Mouse (Mus musculus): ENCODE results near the gene 4930470P17Rik. TPM values are rescaled to one million over a fixed set of nuclear protein-coding genes. Genes with fewer than 3 reads are reported as not detected.

4930470P17Rik gene
- total and polyA plus RNA-seq, 3 experiments = not detected

GRCm38 (mm10) chr2:170545745-170546144 is 56.1 kb downstream of the 4930470P17Rik start:
- no peak overlapping the region for H3K4me2 ChIP-seq (ENCODE audit: insufficient read depth, low read depth, poor library complexity, severe bottlenecking)
- in situ Hi-C loops (cut with MboI; ENCODE audit: low pct_ligation_motif_present, low pct_unique_long_range_greater_than_20kb, low sequenced_read_pairs) = no loop called here
- no peaks in the 10 kb centered on the region for H3K79me2 ChIP-seq (replicated peaks; ENCODE audit: control insufficient read depth, extremely low read depth, insufficient read depth, poor library complexity, severe bottlenecking)
- no peak overlapping the region for H3K27ac ChIP-seq (ENCODE audit: insufficient read depth, low read depth)
- H3K9me3 ChIP-seq (replicated peaks; ENCODE audit: low read length) = peaks cover 55% of the 10 kb centered on the region
- no peak for DNase-seq (ENCODE audit: extremely low read depth)
- dilution Hi-C loops (cut with MboI; ENCODE audit: extremely low pct_ligation_motif_present, extremely low pct_unique_long_range_greater_than_20kb, low sequenced_read_pairs) = no loop called here
- no peak overlapping the region for H3K9ac ChIP-seq (ENCODE audit: insufficient read depth, low read depth)
- no peak overlapping the region for H3K4me3 ChIP-seq (replicated peaks in 1 of 3; ENCODE audit: low read depth in 2 of 3, low read length in 2 of 3, poor library complexity in 1 of 3)
- H3K27me3 ChIP-seq (replicated peaks) = no peaks in the 10 kb centered on the region
- H3K4me1 ChIP-seq (ENCODE audit: control insufficient read depth in 1 of 2, insufficient read depth in 2 of 2) = no peaks in the 10 kb centered on the region
- no peaks in the 10 kb centered on the region for H3K36me3 ChIP-seq (replicated peaks in 1 of 2; ENCODE audit: control insufficient read depth in 1 of 2, insufficient read depth in 1 of 2, low read length in 1 of 2)
- TF ChIP-seq CHD2 (IDR thresholded peaks at IDR 0.05; ENCODE audit: low read length) (no peak), HCFC1 (IDR thresholded peaks at IDR 0.05; ENCODE audit: low read depth, low read length) (no peak), MYC (IDR thresholded peaks at IDR 0.05; ENCODE audit: low read depth, low read length) (no peak), MAZ (IDR thresholded peaks at IDR 0.05; ENCODE audit: low read depth, low read length) (no peak), POLR2A (IDR thresholded peaks at IDR 0.05; ENCODE audit: low read depth, low read length) (no peak), USF1 (IDR thresholded peaks at IDR 0.05; ENCODE audit: low read depth, low read length) (no peak), NELFE (IDR thresholded peaks at IDR 0.05; ENCODE audit: low read depth, low read length) (no peak), RCOR1 (conservative IDR thresholded peaks at IDR 0.05; ENCODE audit: low read depth, low read length) (no peak), SIN3A (IDR thresholded peaks at IDR 0.05; ENCODE audit: low read length) (no peak), TBP (conservative IDR thresholded peaks at IDR 0.05; ENCODE audit: low read depth, low read length) (no peak), JUND (conservative IDR thresholded peaks at IDR 0.05; ENCODE audit: low read depth, low read length) (no peak), JUN (IDR thresholded peaks at IDR 0.05; ENCODE audit: insufficient read depth, low read depth, low read length) (no peak), ETS1 (conservative IDR thresholded peaks at IDR 0.05; ENCODE audit: low read depth, low read length) (no peak), TCF12 (IDR thresholded peaks at IDR 0.05; ENCODE audit: low read depth, low read length) (no peak), NRF1 (IDR thresholded peaks at IDR 0.05; ENCODE audit: low read depth, low read length) (no peak)

- Histone ChIP-seq H3K4me3 (replicated peaks in 1 of 3; ENCODE audit: low read depth in 2 of 3, low read length in 2 of 3, poor library complexity in 1 of 3) (no peak overlapping the region), H3K9ac (ENCODE audit: insufficient read depth, low read depth) (no peak overlapping the region), H3K27me3 (replicated peaks) (no peaks in the 10 kb centered on the region), H3K36me3 (replicated peaks in 1 of 2; ENCODE audit: control insufficient read depth in 1 of 2, insufficient read depth in 1 of 2, low read length in 1 of 2) (no peaks in the 10 kb centered on the region), H3K27ac (ENCODE audit: insufficient read depth, low read depth) (no peak overlapping the region), H3K4me2 (ENCODE audit: insufficient read depth, low read depth, poor library complexity, severe bottlenecking) (no peak overlapping the region), H3K4me1 (ENCODE audit: control insufficient read depth in 1 of 2, insufficient read depth in 2 of 2) (no peaks in the 10 kb centered on the region), H3K9me3 (replicated peaks; ENCODE audit: low read length) (peaks cover 58% of the 10 kb centered on the region), H3K79me2 (replicated peaks; ENCODE audit: control insufficient read depth, extremely low read depth, insufficient read depth, poor library complexity, severe bottlenecking) (no peaks in the 10 kb centered on the region)
- dilution Hi-C loops (cut with MboI; ENCODE audit: extremely low pct_ligation_motif_present, extremely low pct_unique_long_range_greater_than_20kb, low sequenced_read_pairs) (no loop called here), in situ Hi-C loops (cut with MboI; ENCODE audit: low pct_ligation_motif_present, low pct_unique_long_range_greater_than_20kb, low sequenced_read_pairs) (no loop called here)
- DNase-seq (ENCODE audit: extremely low read depth) = no peak
- TF ChIP-seq ELF1 (IDR thresholded peaks at IDR 0.05; ENCODE audit: low read depth, low read length) (no peak), HCFC1 (IDR thresholded peaks at IDR 0.05; ENCODE audit: low read depth, low read length) (no peak), POLR2A (IDR thresholded peaks at IDR 0.05; ENCODE audit: low read depth, low read length) (no peak), JUND (conservative IDR thresholded peaks at IDR 0.05; ENCODE audit: low read depth, low read length) (no peak), TCF12 (IDR thresholded peaks at IDR 0.05; ENCODE audit: low read depth, low read length) (no peak), NRF1 (IDR thresholded peaks at IDR 0.05; ENCODE audit: low read depth, low read length) (no peak), MYC (IDR thresholded peaks at IDR 0.05; ENCODE audit: low read depth, low read length) (no peak), NELFE (IDR thresholded peaks at IDR 0.05; ENCODE audit: low read depth, low read length) (no peak)
These were observed 56.9 kb downstream of the 4930470P17Rik start for GRCm38 (mm10) chr2:170544950-170545349.

Data from CH12.LX (cell line).